Mouse (Mus musculus): Measurements from ENCODE around the gene Taf1c.

The Taf1c gene

DNA sequence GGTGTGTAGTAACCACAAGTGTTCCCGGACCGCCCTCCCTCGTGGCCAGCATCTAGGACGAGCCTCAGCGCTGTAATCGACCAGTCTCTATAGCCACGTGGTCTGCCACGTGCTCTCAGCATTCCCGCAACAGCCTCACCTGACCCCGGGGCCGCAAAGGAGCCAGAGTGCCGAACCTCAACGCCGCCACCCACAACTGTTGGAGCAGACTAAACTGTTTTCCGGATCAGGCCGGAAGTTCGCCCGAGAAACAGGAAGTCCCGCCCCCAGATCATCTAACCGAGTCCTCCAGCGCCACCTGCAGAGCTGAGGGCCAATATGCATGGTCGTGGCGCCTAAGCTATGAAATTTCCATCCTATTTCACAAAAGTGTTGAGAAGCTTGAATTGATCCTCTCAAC is at the start of gene Taf1c:
Taf1c (minus strand) TSS at position 227 of the 400 bp plus-strand sequence.
- in situ Hi-C loops (cut with MboI; ENCODE audit: unreplicated experiment in 2 of 2) = loop anchor here (5.0 to 10.0 kb wide), 7 partner anchors 48 to 220 kb away; partner anchors contain the start of gene Mbtps1 (in 1 of the 2)

DNA sequence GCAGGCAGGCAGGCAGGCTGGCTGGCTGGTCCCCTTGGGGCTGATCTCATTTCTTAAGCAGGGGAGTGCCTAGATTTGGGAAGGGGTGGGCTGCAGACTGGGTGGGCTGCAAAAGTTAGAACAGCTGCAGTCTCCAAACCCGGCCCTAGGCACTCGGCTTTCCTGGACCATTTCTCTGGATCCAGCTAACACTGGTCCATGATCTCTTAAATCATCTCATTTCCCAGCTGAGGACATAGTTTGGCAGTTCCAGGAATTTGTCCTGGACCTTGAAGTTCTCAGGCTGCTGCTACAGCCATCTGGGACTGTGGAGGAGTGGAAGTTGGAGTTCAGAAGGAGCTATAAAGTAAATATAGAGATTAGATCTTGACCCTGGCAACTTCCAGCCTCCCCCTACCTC is 46.3 kb upstream of the Taf1c start:
- in situ Hi-C loops (cut with MboI; ENCODE audit: unreplicated experiment in 2 of 2) = no loop called here

DNA sequence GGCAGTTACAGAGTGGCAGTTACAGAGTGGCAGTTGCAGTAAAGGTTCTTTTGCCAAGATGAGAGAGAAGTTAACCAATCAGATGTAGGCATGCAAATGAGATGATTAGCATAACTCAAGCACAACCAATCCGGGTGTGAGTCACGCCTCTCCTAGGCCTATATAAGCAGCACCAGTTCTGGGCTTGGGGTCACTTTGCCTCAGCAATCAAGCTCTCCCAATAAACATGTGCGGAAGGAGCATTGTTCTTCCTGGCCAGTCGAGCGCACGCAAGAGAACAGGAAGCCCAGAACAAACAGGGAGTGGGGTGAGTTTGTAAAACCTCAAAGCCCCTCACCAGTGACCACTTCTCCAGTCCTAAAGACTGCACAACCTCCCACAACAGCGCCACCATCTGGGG is 41.8 kb upstream of the Taf1c start:
- in situ Hi-C loops (cut with MboI; ENCODE audit: unreplicated experiment in 2 of 2) = no loop called here

DNA sequence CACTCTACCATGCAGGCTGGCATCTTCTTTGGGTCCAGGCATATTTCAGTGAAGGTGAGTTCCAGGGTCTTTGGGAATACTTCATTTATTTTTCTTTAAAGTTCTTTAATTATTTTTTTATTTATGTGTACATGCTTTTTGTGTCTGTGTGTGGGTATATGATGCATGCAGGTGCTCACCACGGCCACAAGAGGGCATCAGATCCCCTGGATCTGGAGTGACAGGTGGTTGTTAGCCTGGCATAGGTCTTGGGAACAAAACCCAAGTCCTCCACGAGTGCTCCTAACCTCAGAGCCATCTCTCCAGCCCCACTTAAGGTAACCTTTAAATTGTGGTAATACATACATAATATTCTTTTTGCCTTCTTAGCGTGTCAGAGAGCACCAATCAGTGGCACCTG is 41.2 kb upstream of the Taf1c start:
- in situ Hi-C loops (cut with MboI; ENCODE audit: unreplicated experiment in 2 of 2) = no loop called here

DNA sequence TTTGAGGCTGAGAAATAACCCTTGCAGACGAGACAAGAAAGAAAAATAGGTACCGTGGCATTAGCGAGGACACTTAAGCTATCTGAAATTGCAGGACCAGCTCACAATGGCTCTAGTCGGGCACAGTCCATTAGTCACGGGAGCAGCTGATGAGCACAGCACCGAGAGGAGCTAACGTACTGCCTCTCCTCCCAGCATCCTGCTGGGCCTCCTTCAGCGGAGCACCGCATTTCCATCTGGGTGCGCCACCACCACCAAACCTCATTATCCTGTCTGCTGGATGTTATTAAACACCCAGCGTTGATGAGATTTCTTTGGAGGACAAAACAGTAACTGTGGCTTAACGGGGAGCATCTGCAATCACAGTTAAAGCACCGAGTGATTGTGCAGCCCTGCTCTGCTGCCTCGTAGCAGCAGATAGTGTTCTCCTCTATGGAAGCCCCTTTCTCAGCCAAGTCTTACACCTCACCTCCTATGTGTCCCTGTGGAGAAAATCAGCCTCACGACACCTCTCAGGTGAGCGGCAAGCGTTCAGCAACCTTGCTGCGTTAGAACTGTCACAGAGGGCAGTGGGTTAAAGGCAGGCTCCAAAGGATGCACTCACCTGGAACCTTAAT is 40.1 kb upstream of the Taf1c start:
- in situ Hi-C loops (cut with MboI; ENCODE audit: unreplicated experiment in 2 of 2) = no loop called here

DNA sequence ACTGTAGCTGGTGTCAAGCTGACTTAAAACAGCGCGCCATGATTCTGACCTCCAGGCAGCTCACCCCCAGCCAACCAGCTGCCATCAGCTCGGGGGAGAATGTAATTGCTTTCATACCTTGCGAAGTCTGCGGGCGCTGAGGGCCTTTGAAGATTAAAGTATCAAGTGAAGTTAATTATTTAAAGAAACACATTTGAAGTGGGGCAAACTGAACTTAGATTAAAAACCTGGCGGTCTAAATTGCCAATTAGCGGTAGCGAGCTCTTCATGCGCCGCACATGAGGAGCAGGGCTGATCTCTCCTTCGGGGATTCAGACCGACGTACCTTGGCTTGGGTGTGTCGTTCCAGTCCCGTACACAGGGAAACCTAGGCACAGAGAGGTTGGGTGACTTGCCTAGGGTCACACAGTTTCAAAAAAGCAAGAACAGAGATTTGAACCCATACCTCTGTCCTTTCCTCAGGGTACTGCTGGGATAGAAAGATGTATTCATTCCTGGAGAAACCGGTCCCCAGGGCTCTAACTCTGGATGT is 39.5 kb upstream of the Taf1c start:
- in situ Hi-C loops (cut with MboI; ENCODE audit: unreplicated experiment in 2 of 2) = no loop called here

DNA sequence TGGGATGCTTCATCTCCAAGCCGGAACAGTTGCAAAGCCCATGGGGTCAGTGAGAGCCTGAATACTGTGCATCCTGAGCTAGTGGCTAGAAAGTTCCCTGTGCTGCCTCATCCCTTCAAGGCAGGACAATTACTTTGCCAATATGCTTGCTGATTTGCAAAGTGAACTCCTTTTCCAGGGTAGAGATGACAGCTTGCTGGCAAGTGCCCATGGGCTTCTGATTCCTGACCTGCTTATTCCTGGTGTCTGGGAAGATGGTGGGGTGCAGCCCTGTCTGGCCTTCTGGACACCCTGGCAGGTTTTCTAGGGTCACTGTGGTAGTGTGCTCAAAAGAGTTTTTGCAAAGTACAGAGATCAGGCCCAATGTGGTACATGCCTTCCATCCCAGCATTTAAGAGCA is 37.9 kb upstream of the Taf1c start:
- in situ Hi-C loops (cut with MboI; ENCODE audit: unreplicated experiment in 2 of 2) = no loop called here

DNA sequence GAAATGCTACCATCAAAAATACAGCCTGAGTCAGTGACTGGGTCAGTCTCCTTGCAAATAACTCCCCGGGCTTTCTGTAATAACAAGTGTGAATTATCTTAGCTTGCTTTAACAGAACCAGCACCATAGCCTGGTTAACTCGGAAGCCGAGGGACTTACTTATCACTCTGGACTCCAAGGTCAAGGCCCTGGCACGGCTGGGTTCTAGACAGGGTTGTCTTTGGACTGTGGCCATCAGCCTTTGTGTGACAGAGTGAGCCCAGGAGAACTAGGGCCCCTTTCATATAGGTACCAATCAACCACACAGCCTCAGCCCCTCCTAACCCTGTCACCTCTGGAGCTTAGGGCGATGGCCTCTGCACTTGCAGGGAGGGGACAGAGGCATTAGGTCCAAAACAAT is 36.0 kb upstream of the Taf1c start:
- in situ Hi-C loops (cut with MboI; ENCODE audit: unreplicated experiment in 2 of 2) = no loop called here

DNA sequence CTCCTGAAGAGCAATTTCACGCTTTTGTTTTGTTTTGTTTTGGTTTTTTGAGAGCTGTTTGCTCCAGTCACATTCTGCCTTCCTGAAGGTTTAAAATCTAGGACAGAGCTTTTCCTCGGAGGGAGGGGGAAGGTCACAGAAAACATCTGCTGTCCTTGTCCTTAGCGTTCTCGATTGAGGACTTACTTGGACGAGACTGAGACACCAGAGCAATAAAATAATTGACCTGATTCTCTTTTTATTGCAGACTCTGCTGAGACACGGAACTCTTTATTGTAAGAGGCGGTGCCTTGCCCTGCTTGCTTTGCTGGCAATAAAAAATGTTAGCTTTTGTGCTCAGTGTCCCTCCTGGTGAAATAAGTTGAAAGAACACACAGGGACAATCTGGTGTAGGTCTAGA is 34.8 kb upstream of the Taf1c start:
- in situ Hi-C loops (cut with MboI; ENCODE audit: unreplicated experiment in 2 of 2) = no loop called here

DNA sequence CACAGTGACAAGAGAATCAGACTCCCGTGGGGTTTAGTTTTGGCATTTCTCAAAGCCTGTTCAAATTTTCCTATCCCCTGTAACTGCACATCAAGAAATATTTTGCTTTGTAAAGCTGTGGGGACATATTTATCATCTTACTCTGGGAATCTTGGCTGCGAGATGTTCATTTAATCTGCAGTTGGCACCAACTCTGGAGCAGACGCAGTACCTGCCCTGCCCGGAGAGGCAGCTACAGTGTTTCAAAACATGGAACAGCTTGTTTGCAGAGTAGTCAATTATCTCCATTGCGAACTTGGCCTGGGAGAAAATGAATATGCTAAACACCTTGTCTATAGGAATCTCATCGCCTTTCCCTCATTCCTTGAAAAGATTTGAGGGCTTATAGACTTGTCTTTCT is 33.2 kb upstream of the Taf1c start:
- in situ Hi-C loops (cut with MboI; ENCODE audit: unreplicated experiment in 2 of 2) = no loop called here

DNA sequence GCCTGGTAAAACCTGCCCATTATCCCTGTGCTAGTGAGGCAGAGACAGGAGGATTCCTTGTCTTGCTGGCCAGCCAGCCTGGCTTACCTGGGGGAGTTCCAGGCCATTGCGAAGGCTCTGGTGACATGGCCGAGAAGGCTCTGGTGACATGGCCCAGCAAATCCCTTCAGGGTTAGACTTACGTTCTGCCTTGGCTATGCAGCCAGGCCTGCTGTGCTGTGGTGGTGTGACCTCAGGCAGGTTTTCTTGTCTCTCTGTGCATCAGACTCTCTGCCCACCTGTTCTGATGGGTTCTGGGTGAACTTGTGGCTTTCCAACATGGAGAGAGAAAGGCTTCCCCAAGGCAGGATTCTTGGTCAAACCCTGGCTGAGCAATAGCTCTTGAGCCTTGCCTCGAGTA is 32.4 kb upstream of the Taf1c start:
- in situ Hi-C loops (cut with MboI; ENCODE audit: unreplicated experiment in 2 of 2) = no loop called here

DNA sequence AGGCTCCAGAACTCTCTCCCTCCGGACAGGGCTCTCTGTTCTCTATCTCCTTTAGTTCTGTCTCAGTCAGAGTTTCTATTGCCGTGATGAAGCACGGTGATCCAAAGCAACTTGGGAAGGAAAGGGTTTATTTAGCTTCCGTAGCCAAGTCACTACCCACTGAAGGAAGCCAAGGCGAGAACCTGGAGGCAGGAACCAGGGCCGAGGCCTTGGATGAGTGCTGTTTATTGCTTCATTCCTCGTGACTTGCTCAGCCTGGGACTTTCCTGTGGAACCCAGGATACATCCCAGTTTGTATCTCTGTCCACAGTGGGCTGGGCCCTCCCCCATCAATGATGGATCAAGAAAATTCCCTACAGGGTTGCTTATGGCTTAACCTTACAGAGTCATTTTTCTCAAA is 31.7 kb upstream of the Taf1c start:
- in situ Hi-C loops (cut with MboI; ENCODE audit: unreplicated experiment in 2 of 2) = no loop called here

DNA sequence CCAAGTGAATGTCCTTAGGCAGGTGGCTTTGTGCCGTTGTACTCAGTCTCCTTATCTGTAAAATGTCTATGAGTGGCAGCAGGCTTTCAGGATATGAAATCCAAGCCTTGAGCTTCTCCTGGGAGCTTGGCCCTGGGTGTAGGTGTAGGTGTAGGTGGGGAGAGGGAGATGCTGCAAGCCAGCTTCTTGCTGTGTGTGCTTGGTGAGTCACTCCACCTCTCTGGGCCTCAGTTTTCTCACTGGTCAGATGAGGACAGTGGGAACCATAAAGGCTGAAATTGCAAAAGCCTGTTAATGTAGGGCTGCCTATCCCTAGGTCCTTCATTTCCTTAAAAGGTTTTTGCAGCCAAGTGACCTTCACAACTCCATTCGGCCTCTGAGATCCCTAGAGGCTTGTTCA is 30.9 kb upstream of the Taf1c start:
- in situ Hi-C loops (cut with MboI; ENCODE audit: unreplicated experiment in 2 of 2) = no loop called here

DNA sequence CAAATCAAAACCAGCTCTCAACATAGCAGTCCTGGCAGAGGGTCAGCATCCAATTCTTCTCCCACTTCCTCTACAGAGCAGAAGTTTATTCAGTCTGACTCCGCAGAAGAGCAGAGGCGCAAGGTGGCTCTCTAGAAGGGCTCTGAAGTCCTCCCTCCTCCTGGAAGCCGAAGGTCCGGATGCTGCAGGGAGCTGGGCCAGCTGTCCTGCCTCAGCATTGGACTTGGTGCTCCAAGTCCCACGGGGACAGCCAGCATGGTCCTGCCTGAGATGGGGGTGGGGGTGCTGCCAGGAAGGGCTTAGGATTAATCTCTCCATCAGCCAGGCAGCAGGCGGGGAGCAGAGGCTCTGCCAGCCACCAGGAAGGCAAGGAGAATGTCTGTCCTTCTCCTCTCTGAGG is 30.4 kb upstream of the Taf1c start, which contains the start of gene Kcng4:
Kcng4 (minus strand) TSS at position 303 of the 400 bp plus-strand sequence.
- in situ Hi-C loops (cut with MboI; ENCODE audit: unreplicated experiment in 2 of 2) = no loop called here

DNA sequence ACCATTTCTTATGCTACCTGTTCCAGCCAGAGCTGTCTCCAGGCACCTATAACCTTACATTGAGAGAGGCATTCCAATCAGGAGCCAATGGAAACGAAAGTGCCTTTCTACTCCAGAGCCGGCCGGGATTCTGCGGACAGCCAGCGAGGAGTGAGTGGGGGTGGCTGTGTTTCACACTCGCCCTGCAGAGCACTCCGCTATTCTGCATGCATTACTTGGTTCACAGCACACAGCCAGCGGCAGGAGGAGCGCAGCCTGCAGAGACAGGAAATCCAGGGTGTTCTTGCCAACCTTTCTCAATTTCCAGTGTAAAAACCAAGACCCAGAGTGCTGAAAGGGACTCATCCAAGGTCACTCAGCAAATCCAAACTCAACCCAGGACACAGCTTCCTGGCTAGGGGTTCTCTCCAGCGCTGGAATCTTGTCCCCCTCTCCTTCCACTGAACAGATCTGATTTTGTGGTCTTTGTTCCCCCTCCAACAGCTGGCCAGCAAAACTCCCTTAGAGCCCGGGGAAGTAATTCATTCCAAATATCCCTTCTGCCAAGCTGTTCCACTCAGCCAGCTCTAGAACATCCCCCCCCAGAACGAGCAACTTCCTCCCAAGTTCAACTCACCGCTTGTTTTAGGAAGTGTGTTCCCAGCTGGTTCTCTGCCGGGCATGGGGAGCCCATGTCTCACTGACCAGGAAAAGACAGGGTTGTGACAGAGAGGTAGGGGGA is 29.8 kb upstream of the Taf1c start:
- in situ Hi-C loops (cut with MboI; ENCODE audit: unreplicated experiment in 2 of 2) = no loop called here

DNA sequence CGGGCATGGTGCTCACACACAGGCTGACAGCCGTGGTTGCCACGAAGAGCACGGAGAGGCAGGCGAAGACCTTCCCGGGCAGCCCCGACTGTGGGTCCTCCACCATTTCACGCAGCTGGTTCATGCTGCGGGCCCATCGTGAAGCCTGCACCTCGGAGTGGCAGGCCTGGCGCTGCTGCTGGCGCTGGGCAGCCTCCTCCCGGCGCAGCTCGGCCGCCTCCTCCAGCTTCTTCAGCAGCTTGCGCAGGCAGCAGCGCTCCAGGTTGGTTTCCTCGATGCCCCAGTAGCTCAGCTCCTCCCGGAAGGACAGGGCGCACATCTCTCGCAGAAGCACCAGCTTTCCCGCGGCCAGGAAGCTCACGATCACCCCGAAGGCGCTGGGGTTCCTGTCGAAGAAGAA is 27.9 kb upstream of the Taf1c start:
- in situ Hi-C loops (cut with MboI; ENCODE audit: unreplicated experiment in 2 of 2) = no loop called here

DNA sequence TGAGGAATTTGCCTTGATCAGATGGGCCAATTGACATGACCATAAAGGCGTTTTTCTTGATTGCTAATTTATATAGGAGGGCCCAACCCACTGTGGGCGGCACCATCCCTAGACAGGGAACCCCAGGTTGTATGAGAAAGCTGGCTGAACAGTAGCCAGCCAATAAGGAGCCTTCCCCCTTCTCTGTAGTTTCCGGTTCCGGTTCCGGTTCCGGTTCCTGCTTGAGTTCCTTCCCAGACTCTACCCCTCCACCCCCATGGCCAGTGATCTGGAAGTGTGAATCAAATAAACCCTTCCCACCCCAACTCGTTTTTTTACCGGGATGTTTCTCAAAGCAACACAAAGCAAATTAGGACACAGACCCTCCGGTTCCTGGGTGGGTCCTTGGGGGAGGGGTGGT is 27.2 kb upstream of the Taf1c start:
- in situ Hi-C loops (cut with MboI; ENCODE audit: unreplicated experiment in 2 of 2) = no loop called here

DNA sequence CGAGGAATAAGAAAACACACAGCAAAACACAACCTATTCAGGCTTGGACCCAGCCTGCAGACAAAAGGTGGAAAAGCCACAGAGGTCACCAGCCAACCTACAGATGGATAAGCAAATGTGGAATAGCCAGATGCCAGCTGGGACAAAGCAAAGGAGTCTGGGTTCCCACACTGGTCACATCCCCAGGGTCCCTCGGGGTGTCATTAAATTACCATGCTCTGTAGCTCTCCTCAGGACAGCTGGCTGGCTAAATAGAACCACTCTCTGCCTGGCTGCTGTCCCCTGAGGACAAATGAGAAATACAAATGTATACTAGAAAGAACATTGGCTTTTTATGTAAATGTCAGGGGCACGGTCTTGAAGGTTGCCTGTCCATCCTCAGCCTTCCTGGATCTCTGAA is 25.8 kb upstream of the Taf1c start:
- in situ Hi-C loops (cut with MboI; ENCODE audit: unreplicated experiment in 2 of 2) = no loop called here

DNA sequence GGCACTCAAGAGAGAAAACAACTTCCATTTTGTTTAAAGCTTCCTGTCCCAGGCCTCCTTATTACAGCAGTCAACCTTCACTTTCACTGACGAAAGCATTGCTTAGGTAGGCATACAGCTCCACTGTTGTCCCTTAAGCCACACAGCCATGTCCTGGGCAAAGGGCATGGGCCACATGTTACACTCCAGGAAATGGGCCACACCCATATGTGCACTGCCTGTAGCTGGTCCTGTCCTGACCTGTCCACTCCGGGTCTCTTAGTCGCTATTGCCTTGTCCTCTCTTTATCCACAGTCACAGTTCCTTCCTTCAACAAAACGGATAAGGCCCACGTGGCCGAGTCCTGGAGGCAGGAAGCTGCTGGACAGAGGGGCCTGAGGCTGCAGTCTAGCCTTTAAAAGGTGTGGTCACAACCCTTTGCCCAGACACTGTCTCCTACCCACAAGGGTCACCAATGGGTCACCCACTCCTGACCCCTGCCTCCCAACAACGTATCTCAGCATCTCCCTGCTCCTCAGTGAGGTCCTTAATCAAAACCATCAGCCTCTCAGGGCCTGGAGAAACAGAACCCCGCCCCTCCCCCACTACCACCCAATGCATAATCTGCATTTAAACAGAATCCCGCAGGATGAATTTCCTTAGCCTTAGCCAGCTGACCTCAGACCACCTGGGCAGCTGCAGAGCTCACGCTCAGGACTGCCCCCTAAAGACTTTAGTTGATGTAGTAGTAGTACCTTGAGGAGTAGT is 22.8 kb upstream of the Taf1c start:
- in situ Hi-C loops (cut with MboI; ENCODE audit: unreplicated experiment in 2 of 2) = no loop called here

DNA sequence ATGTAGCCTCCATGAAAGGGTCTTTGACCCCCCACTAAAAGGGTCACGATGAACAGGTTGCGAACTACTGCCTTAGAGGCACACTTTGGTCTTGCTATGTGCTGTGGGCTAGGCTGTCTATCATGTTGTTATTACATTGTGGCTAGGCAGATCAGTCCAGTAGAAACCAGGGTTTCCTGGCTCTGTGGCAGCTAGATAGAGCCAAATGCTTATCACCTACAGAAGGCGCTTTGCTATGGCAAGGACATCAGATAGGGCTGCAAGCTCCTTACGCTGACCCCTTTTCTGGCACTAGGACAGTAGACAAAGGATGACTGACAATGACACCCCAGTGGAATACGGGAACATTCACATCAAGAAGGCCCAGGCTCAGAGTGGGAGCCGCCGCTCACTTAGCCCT is 22.2 kb upstream of the Taf1c start:
- in situ Hi-C loops (cut with MboI; ENCODE audit: unreplicated experiment in 2 of 2) = no loop called here

DNA sequence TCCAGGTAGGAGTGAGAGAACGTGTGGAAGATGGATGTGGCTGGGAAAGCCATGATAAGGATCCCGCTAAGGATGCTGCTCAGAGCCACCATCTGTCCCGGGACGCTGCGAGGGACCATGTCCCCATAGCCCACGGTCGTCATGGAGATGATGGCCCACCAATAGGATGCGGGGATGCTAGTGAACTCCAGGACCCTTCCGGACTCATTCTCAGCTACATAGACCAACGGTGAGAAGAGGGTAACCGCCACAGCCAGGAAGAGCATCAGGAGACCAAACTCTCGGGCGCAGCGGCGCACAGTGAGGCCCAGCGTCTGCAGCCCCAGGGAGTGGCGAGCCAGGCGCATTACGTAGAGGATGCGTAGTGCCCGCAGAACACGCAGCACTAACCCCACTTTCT is 20.8 kb upstream of the Taf1c start:
- in situ Hi-C loops (cut with MboI; ENCODE audit: unreplicated experiment in 2 of 2) = no loop called here

DNA sequence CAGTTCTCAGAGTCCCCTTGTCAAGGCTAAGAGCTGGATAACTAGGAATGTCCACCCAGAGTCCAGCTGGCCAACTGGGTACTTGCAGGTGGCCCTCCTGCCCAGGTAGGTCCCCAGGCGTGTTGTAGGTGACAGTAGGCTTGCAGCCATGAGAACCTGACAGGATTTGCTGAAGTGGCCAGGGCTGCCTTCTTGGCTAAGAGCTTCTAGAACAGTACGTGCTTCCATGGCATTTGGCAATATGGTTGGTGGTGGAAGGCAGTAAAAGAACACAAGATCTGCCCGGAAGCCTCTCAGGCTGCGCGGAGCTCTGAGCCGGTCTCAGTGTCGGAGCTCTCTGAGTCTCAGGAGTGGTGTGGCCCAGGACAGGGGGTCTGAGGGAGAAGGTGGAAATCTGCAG is 19.9 kb upstream of the Taf1c start:
- in situ Hi-C loops (cut with MboI; ENCODE audit: unreplicated experiment in 2 of 2) = no loop called here
